10 mouse cellular contexts compared by ENCODE assay signal in the genomic region with DNA sequence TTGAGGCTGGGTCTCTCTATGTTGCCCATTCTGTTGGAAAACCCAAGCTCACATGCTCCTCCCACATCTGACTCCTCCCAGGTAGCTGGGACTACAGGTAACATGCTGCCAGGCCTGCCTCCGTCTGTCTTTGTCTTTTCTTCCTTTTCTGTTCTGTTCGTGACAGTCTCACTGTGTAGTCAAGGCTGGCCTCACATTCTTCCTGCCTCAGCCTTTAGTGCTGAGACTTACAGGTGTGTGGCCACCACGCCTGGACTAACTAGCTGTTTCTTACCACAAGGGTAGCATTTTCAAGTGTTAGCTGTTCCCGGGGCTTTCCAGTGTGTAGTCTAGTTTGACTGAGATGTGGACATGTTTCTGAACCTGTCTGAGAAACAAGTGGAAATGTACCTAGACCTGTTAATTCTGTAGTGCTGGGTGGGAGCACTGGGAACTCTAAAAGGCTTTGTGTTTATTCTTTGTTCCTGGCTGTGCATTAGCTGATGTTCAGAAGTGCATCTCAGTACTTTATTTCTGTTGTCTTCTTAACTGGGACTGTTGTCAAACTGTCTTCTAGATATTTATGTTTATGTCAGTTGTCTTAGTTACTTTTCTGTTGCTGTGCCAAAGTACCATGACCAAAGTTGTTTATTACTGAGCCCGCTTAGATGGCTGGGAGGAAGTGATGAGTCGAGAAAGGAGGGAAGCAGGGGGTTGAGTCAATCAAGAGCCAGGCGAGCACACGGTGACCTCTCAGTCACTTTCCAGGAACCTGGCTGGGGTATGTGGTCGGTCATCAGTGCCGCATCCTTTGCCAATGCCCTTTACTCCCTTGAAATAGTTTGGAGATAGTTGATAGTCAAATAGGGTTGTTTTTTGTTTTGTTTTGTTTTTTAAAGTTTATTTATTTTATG. TPM values are rescaled to one million over a fixed set of nuclear protein-coding genes. Genes with fewer than 3 reads are reported as not detected.
DNase-seq lines count a peak whose midpoint lies in the region; ATAC-seq lines count a peak whose summit lies in the region.
"Had no signal": no experiment of that assay in that cellular context is flagged by ENCODE, and none has a peak within 500 bp of the region (broad histone marks: within the 10 kb centered on the region; RNA-seq: fewer than 3 reads in every experiment).

No protein-coding gene starts in this region.

- peak; percentile 73 for ATAC-seq in CD4-positive, CD25-positive, alpha-beta regulatory T cell, adult 4 months
- peak; percentile 65 for ATAC-seq in activated CD4-positive, CD25-positive, alpha-beta regulatory T cell, adult 4 months
- 0 out of 2 replicates have a peak, but pooled peaks have one; percentile 41 for ATAC-seq in monocyte, adult 5-6 weeks (replicated peaks; ENCODE audit: insufficient number of reproducible peaks, low FRiP score, low TSS enrichment, poor library complexity, severe bottlenecking)

- peak; percentile 38 for DNase-seq in kidney, postnatal 14 days
- DNase-seq in kidney, adult 18-20 months, result no peak
- no peak for DNase-seq in embryo, embryonic 10 days (ENCODE audit: low spot score)
- DNase-seq in embryo, embryonic 11 days, result no peak
- DNase-seq: adrenal gland, adult 2 months; gastrocnemius, postnatal 14 days; layer of hippocampus, adult 9-11 months had no signal

RNA-seq across cellular contexts. Expression of gene Cds2, which starts 18.9 kb away (rescaled TPM):
- 10 to 100 TPM; 19.5 to 25.8 TPM for polyA plus RNA-seq in CD4-positive, CD25-positive, alpha-beta regulatory T cell, adult 4 months (2017; shearing (Covaris generic))
- polyA plus RNA-seq in activated CD4-positive, CD25-positive, alpha-beta regulatory T cell, adult 4 months (2017; shearing (Covaris generic)), result 10 to 100 TPM; 21.6 to 28.3 TPM
- 48.5 to 54.3 TPM (median 49.2 TPM) in 3 replicates for total RNA-seq in monocyte, adult 5-6 weeks (2017)

RNA-seq across cellular contexts. Expression of gene Pcna, which starts 28.7 kb away (rescaled TPM):
- polyA plus RNA-seq in CD4-positive, CD25-positive, alpha-beta regulatory T cell, adult 4 months (2017; shearing (Covaris generic)), result 100 to 1,000 TPM; 137 to 146 TPM
- polyA plus RNA-seq in activated CD4-positive, CD25-positive, alpha-beta regulatory T cell, adult 4 months (2017; shearing (Covaris generic)), result 100 to 1,000 TPM; 185 to 199 TPM
- total RNA-seq in monocyte, adult 5-6 weeks (2017), result 228 to 330 TPM (median 247 TPM) in 3 replicates

RNA-seq across cellular contexts. Expression of gene Tmem230, which starts 34.2 kb away (rescaled TPM):
- 10 to 100 TPM; 30.1 to 39.8 TPM for polyA plus RNA-seq in CD4-positive, CD25-positive, alpha-beta regulatory T cell, adult 4 months (2017; shearing (Covaris generic))
- polyA plus RNA-seq in activated CD4-positive, CD25-positive, alpha-beta regulatory T cell, adult 4 months (2017; shearing (Covaris generic)), result 10 to 100 TPM; 40.0 to 40.5 TPM
- 11.2 to 19.1 TPM (median 15.5 TPM) in 3 replicates for total RNA-seq in monocyte, adult 5-6 weeks (2017)
